Mouse (Mus musculus) G1E (cell line): ENCODE measurements around the gene Cpsf7. TPM values are rescaled to one million over a fixed set of nuclear protein-coding genes. Genes with fewer than 3 reads are reported as not detected.

Experiments used
- ATAC-seq: 2 replicates; pipeline ENCODE4 v1.8.0; 2016; ENCODE audit warnings: mild to moderate bottlenecking; ENCODE audit not compliant: insufficient number of reproducible peaks, poor library complexity, low FRiP score, severe bottlenecking; ENCODE audit errors: extremely low read depth
- DNase-seq: peaks from one replicate; pipeline ENCODE4 v3.0.0; 2012; ENCODE audit warnings: low spot score
- H3K27me3 ChIP-seq: 2 replicates; pipeline ENCODE4 v1.6.1; 2012; ENCODE audit warnings: mild to moderate bottlenecking, low read length, inconsistent platforms; ENCODE audit not compliant: insufficient read depth
- H3K36me3 ChIP-seq: replicated peaks from 2 replicates; pipeline ENCODE3; 2012; ENCODE audit warnings: mild to moderate bottlenecking, inconsistent platforms
- H3K4me1 ChIP-seq: 2 replicates; pipeline ENCODE4 v1.6.1; 2012; ENCODE audit warnings: low read depth, low read length, inconsistent platforms, mixed read lengths; ENCODE audit not compliant: insufficient read depth
- H3K4me3 ChIP-seq: 2 replicates; pipeline ENCODE4 v1.5.1; 2012; ENCODE audit warnings: low read depth, mild to moderate bottlenecking, inconsistent platforms, low read length, moderate library complexity, mixed read lengths
- H3K9me3 ChIP-seq: replicated peaks from 2 replicates; pipeline ENCODE4 v1.6.1; 2012; ENCODE audit warnings: inconsistent platforms
- CTCF ChIP-seq: IDR thresholded peaks from 2 replicates; pipeline ENCODE4 v1.5.1; 2012; ENCODE audit warnings: low read depth, low read length, inconsistent platforms, mixed read lengths
- GATA1 ChIP-seq: IDR thresholded peaks from 2 replicates; pipeline ENCODE4 v1.6.1; 2012; ENCODE audit warnings: borderline replicate concordance, low read length, inconsistent platforms, mixed read lengths
- GATA2 ChIP-seq: IDR thresholded peaks from 2 replicates; pipeline ENCODE4 v1.6.1; 2012; ENCODE audit warnings: low read depth, low read length, inconsistent platforms, borderline replicate concordance
- POLR2AphosphoS5 ChIP-seq: IDR thresholded peaks from 2 replicates; pipeline ENCODE4 v1.6.1; 2012; ENCODE audit warnings: low read depth, low read length, inconsistent platforms; ENCODE audit not compliant: insufficient replicate concordance
- TAL1 ChIP-seq: conservative IDR thresholded peaks from 2 replicates; pipeline ENCODE4 v1.6.1; 2012; ENCODE audit warnings: low read depth, low read length, inconsistent platforms, mixed read lengths
- polyA plus RNA-seq: library from polyadenylated mRNA; stranded (reverse); fragments of >175 nt; gene quantifications from 2 replicates; pipeline ENCODE4 v1.2.3, GENCODE M21; 2012
- total RNA-seq, 2 experiments: library from RNA; stranded (forward) in 1 of 2; stranded (reverse) in 1 of 2; fragments of 200-1000 nt in 1 of 2; fragments of >200 nt in 1 of 2; fragmentation: Nextera tagmentation in 1 of 2; gene quantifications; 2 replicates each; pipeline ENCODE4 v1.2.3; 2014 to 2017

Gene Cpsf7
- total and polyA plus RNA-seq, 3 experiments = 48.5 to 119 (median 69.0) TPM

GRCm38 (mm10) chr19:10585112-10585511, 60.0 kb downstream of the Cpsf7 start:
- peaks cover 79% of the 10 kb centered on the region for H3K36me3 ChIP-seq
- H3K9me3 ChIP-seq = no peaks in the 10 kb centered on the region
- ATAC-seq (no peak), DNase-seq (no peak)
- H3K27me3 ChIP-seq = no peaks in the 10 kb centered on the region
- H3K4me1 ChIP-seq = peaks cover 20% of the 10 kb centered on the region
- no peak overlapping the region for H3K4me3 ChIP-seq
- TF ChIP-seq TAL1 (no peak), GATA2 (no peak), CTCF (no peak), POLR2AphosphoS5 (no peak), GATA1 (no peak)

- ATAC-seq = no peak
- Histone ChIP-seq H3K4me1 (peaks cover 8% of the 10 kb centered on the region; the same call in 1 of the 2 replicates), H3K36me3 (peaks cover 80% of the 10 kb centered on the region)
Measured at GRCm38 (mm10) chr19:10587231-10587630, 62.2 kb downstream of the Cpsf7 start.

GRCm38 (mm10) chr19:10589127-10589857, 64.2 kb downstream of the Cpsf7 start:
- ATAC-seq = no peak

More at GRCm38 (mm10) chr19:10587231-10587630, 62.2 kb downstream of the Cpsf7 start:
- Histone ChIP-seq H3K4me3 (no peak overlapping the region), H3K9me3 (no peaks in the 10 kb centered on the region), H3K27me3 (no peaks in the 10 kb centered on the region)
- DNase-seq = no peak
- TF ChIP-seq GATA1 (no peak), POLR2AphosphoS5 (no peak), TAL1 (no peak), CTCF (no peak), GATA2 (no peak)

GRCm38 (mm10) chr19:10590301-10590700, 65.2 kb downstream of the Cpsf7 start:
- Histone ChIP-seq H3K9me3 (no peaks in the 10 kb centered on the region), H3K4me1 (peaks cover 8% of the 10 kb centered on the region; the same call in 1 of the 2 replicates), H3K36me3 (peaks cover 87% of the 10 kb centered on the region), H3K27me3 (no peaks in the 10 kb centered on the region), H3K4me3 (no peak overlapping the region)
- ATAC-seq (no peak), DNase-seq (no peak)
- TF ChIP-seq CTCF = no peak
- TF ChIP-seq GATA2 = no peak
- TF ChIP-seq TAL1 = no peak
- TF ChIP-seq POLR2AphosphoS5 = no peak
- no peak for TF ChIP-seq GATA1

More at GRCm38 (mm10) chr19:10589127-10589857, 64.2 kb downstream of the Cpsf7 start:
- TF ChIP-seq GATA1 = no peak
- no peak for TF ChIP-seq POLR2AphosphoS5
- TF ChIP-seq CTCF = no peak
- no peak for TF ChIP-seq GATA2
- TF ChIP-seq TAL1 = no peak
- Histone ChIP-seq H3K36me3 (peaks cover 85% of the 10 kb centered on the region), H3K4me1 (peaks cover 8% of the 10 kb centered on the region; the same call in 1 of the 2 replicates), H3K4me3 (no peak overlapping the region), H3K9me3 (no peaks in the 10 kb centered on the region), H3K27me3 (no peaks in the 10 kb centered on the region)
- no peak for DNase-seq

- Histone ChIP-seq H3K9me3 (no peaks in the 10 kb centered on the region), H3K4me1 (peaks cover 8% of the 10 kb centered on the region; the same call in 1 of the 2 replicates), H3K4me3 (no peak overlapping the region), H3K27me3 (no peaks in the 10 kb centered on the region), H3K36me3 (peaks cover 93% of the 10 kb centered on the region)
- DNase-seq (no peak), ATAC-seq (no peak)
- TF ChIP-seq TAL1 (no peak), POLR2AphosphoS5 (no peak), GATA1 (no peak), CTCF (no peak), GATA2 (no peak)
Measured at GRCm38 (mm10) chr19:10591659-10592377, 66.8 kb downstream of the Cpsf7 start.

Other genes starting within 250 kb of the Cpsf7 start
- gene Dagla, start 220.4 kb upstream of the Cpsf7 start, total RNA-seq (2014; fragmentation: Nextera tagmentation) = not detected in 2 replicates
- gene Dagla, start 220.4 kb upstream of the Cpsf7 start, total RNA-seq (2017) = under 0.01 and 0.11 TPM in 2 replicates
- gene Dagla, start 220.4 kb upstream of the Cpsf7 start, polyA plus RNA-seq = not detected in 2 replicates
- 3.8 TPM in 1 of 2 replicates, not detected in the other for gene Syt7, start 136.2 kb upstream of the Cpsf7 start, total RNA-seq (2014; fragmentation: Nextera tagmentation)
- under 0.01 and 0.05 TPM in 2 replicates for gene Syt7, start 136.2 kb upstream of the Cpsf7 start, total RNA-seq (2017)
- gene Syt7, start 136.2 kb upstream of the Cpsf7 start, polyA plus RNA-seq = not detected in 2 replicates
- gene Lrrc10b, start 67.8 kb upstream of the Cpsf7 start, total RNA-seq (2014; fragmentation: Nextera tagmentation) = not detected in 2 replicates
- gene Lrrc10b, start 67.8 kb upstream of the Cpsf7 start, total RNA-seq (2017) = 0.06 TPM in 1 of 2 replicates, not detected in the other
- not detected in 2 replicates for gene Lrrc10b, start 67.8 kb upstream of the Cpsf7 start, polyA plus RNA-seq
- 0.53 and 1.1 TPM in 2 replicates for gene Ppp1r32, start 42.3 kb upstream of the Cpsf7 start, total RNA-seq (2014; fragmentation: Nextera tagmentation)
- gene Ppp1r32, start 42.3 kb upstream of the Cpsf7 start, total RNA-seq (2017) = 0.12 TPM in 1 of 2 replicates, not detected in the other
- 0.51 and 0.52 TPM in 2 replicates for gene Ppp1r32, start 42.3 kb upstream of the Cpsf7 start, polyA plus RNA-seq
- gene Sdhaf2, start 876 bp downstream of the Cpsf7 start, total RNA-seq (2014; fragmentation: Nextera tagmentation) = 89.1 and 102 TPM in 2 replicates
- gene Sdhaf2, start 876 bp downstream of the Cpsf7 start, total RNA-seq (2017) = 145 and 154 TPM in 2 replicates
- gene Sdhaf2, start 876 bp downstream of the Cpsf7 start, polyA plus RNA-seq = 5.7 and 7.0 TPM in 2 replicates
- 20.3 and 25.6 TPM in 2 replicates for gene Tmem216, start 31.0 kb downstream of the Cpsf7 start, total RNA-seq (2014; fragmentation: Nextera tagmentation)
- 14.6 and 17.5 TPM in 2 replicates for gene Tmem216, start 31.0 kb downstream of the Cpsf7 start, total RNA-seq (2017)
- gene Tmem216, start 31.0 kb downstream of the Cpsf7 start, polyA plus RNA-seq = 1.7 and 1.9 TPM in 2 replicates
- gene Cyb561a3, start 51.9 kb downstream of the Cpsf7 start, total RNA-seq (2014; fragmentation: Nextera tagmentation) = 23.1 and 23.5 TPM in 2 replicates
- 18.0 and 22.5 TPM in 2 replicates for gene Cyb561a3, start 51.9 kb downstream of the Cpsf7 start, total RNA-seq (2017)
- gene Cyb561a3, start 51.9 kb downstream of the Cpsf7 start, polyA plus RNA-seq = 6.3 and 8.2 TPM in 2 replicates
- gene Tmem138, start 52.1 kb downstream of the Cpsf7 start, total RNA-seq (2014; fragmentation: Nextera tagmentation) = 50.1 and 61.6 TPM in 2 replicates
- 9.7 and 13.5 TPM in 2 replicates for gene Tmem138, start 52.1 kb downstream of the Cpsf7 start, total RNA-seq (2017)
- 4.6 and 5.0 TPM in 2 replicates for gene Tmem138, start 52.1 kb downstream of the Cpsf7 start, polyA plus RNA-seq
- gene Ddb1, start 80.1 kb downstream of the Cpsf7 start, total RNA-seq (2014; fragmentation: Nextera tagmentation) = 334 and 389 TPM in 2 replicates
- gene Ddb1, start 80.1 kb downstream of the Cpsf7 start, total RNA-seq (2017) = 516 and 542 TPM in 2 replicates
- 29.5 and 30.8 TPM in 2 replicates for gene Ddb1, start 80.1 kb downstream of the Cpsf7 start, polyA plus RNA-seq
- gene Tkfc, start 80.4 kb downstream of the Cpsf7 start, total RNA-seq (2014; fragmentation: Nextera tagmentation) = 10.9 and 11.7 TPM in 2 replicates
- gene Tkfc, start 80.4 kb downstream of the Cpsf7 start, total RNA-seq (2017) = 6.7 and 6.8 TPM in 2 replicates
- 2.7 and 4.6 TPM in 2 replicates for gene Tkfc, start 80.4 kb downstream of the Cpsf7 start, polyA plus RNA-seq
- 1.2 and 1.4 TPM in 2 replicates for gene Vwce, start 108.9 kb downstream of the Cpsf7 start, total RNA-seq (2014; fragmentation: Nextera tagmentation)
- gene Vwce, start 108.9 kb downstream of the Cpsf7 start, total RNA-seq (2017) = 0.06 and 0.16 TPM in 2 replicates
- gene Vwce, start 108.9 kb downstream of the Cpsf7 start, polyA plus RNA-seq = 0.24 and 0.32 TPM in 2 replicates
- gene Pga5, start 152.8 kb downstream of the Cpsf7 start, total RNA-seq (2014; fragmentation: Nextera tagmentation) = 1.6 and 2.4 TPM in 2 replicates
- 1.6 and 1.9 TPM in 2 replicates for gene Pga5, start 152.8 kb downstream of the Cpsf7 start, total RNA-seq (2017)
- gene Pga5, start 152.8 kb downstream of the Cpsf7 start, polyA plus RNA-seq = 0.14 TPM in 2 replicates
- gene Vps37c, start 163.5 kb downstream of the Cpsf7 start, total RNA-seq (2014; fragmentation: Nextera tagmentation) = 16.3 and 27.1 TPM in 2 replicates
- gene Vps37c, start 163.5 kb downstream of the Cpsf7 start, total RNA-seq (2017) = 5.2 TPM in 2 replicates
- gene Vps37c, start 163.5 kb downstream of the Cpsf7 start, polyA plus RNA-seq = 34.9 and 40.0 TPM in 2 replicates
- not detected in 2 replicates for gene Cd5, start 213.7 kb downstream of the Cpsf7 start, total RNA-seq (2014; fragmentation: Nextera tagmentation)
- 0.11 and 0.17 TPM in 2 replicates for gene Cd5, start 213.7 kb downstream of the Cpsf7 start, total RNA-seq (2017)
- gene Cd5, start 213.7 kb downstream of the Cpsf7 start, polyA plus RNA-seq = not detected in 2 replicates